Mouse (Mus musculus) hindbrain, postnatal 0 days (tissue): ENCODE measurements at regions not wholly inside any gene's neighbourhood (a gene's known extent, or its start where the extent isn't known, plus 50 kb on each side); places are given as distances from the start of the nearest gene placed in this dataset.

Experiments
- ATAC-seq: fragments of 200-750 bp; cut with Nextera tagmentation; 2 replicates; pipeline ENCODE4 v1.8.0; 2017; ENCODE audit warnings: mild to moderate bottlenecking, moderate TSS enrichment, moderate library complexity
- DNase-seq: peaks from one replicate; pipeline ENCODE4 v3.0.0-alpha.2; 2015; ENCODE audit warnings: low spot score
- H3K27ac ChIP-seq: fragments of 300-500 bp; sonication (generic); 2 replicates; pipeline ENCODE4 v1.5.1; 2014; ENCODE audit warnings: mild to moderate bottlenecking
- H3K27me3 ChIP-seq: fragments of 300-500 bp; sonication (generic); 2 replicates; pipeline ENCODE4 v1.6.1; 2014; ENCODE audit warnings: low read length, mixed read lengths; ENCODE audit not compliant: insufficient read depth
- H3K36me3 ChIP-seq: fragments of 300-500 bp; sonication (generic); 2 replicates; pipeline ENCODE4 v1.6.1; 2014; ENCODE audit warnings: low read length, mixed read lengths; ENCODE audit not compliant: insufficient read depth
- H3K4me1 ChIP-seq: fragments of 300-500 bp; sonication (generic); 2 replicates; pipeline ENCODE4 v1.6.1; 2014; ENCODE audit warnings: antibody characterized with exemption, low read length, mixed read lengths; ENCODE audit not compliant: insufficient read depth
- H3K4me2 ChIP-seq: fragments of 300-500 bp; sonication (generic); 2 replicates; pipeline ENCODE4 v1.6.1; 2014; ENCODE audit warnings: low read depth, mild to moderate bottlenecking, low read length, moderate library complexity, mixed read lengths
- H3K4me3 ChIP-seq: fragments of 300-500 bp; sonication (generic); 2 replicates; pipeline ENCODE4 v1.5.1; 2014; ENCODE audit warnings: low read length
- H3K9ac ChIP-seq: fragments of 300-500 bp; sonication (generic); replicated peaks from 2 replicates; pipeline ENCODE4 v1.6.1; 2014; ENCODE audit warnings: mild to moderate bottlenecking, low read length, moderate library complexity, mixed read lengths
- H3K9me3 ChIP-seq: fragments of 300-500 bp; sonication (generic); 2 replicates; pipeline ENCODE4 v1.6.1; 2016; ENCODE audit warnings: low read length, mixed read lengths
- CTCF ChIP-seq: IDR thresholded peaks from 2 replicates; pipeline ENCODE4 v1.5.1; 2016; ENCODE audit warnings: antibody characterized with exemption, control low read depth, low read depth
- WGBS: fragments of 180-500 bp; shearing (Covaris S2); extraction: QIAGEN DNeasy Blood & Tissue Kit; methylation state at CpG from one replicate; pipeline ENCODE4 v1.1.7; 2014; 5-methylcytosine and 5-hydroxymethylcytosine counted together

DNA sequence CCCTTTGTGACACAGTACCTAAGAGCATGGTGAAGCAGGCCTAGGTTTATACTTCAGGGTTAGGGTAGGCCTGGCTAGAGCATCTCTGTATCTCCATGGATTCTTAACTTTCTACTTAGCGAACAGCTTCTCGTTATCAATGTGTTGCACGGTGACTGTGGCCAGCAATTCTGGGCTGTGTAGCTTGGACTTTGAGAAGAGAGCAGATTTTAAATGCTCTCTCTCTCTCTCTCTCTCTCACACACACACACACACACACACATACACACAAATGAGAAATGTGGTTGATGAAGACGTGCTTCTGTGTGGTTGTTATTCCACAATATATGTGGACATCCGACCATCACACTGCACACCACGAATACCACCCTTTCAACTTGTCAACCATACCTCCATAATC, 345.4 kb upstream of the Maf start:
- H3K36me3 ChIP-seq, result no peaks in the 10 kb centered on the region
- TF ChIP-seq CTCF, result no peak
- H3K4me2 ChIP-seq, result no peak overlapping the region
- H3K27me3 ChIP-seq, result no peaks in the 10 kb centered on the region
- no peak overlapping the region for H3K4me3 ChIP-seq
- H3K4me1 ChIP-seq, result no peaks in the 10 kb centered on the region
- WGBS, result 45% methylated on average over 6 of the region's 6 CpGs
- H3K27ac ChIP-seq, result no peak overlapping the region
- DNase-seq (no peak), ATAC-seq (no peak)
- no peaks in the 10 kb centered on the region for H3K9me3 ChIP-seq
- H3K9ac ChIP-seq, result no peak overlapping the region

DNA sequence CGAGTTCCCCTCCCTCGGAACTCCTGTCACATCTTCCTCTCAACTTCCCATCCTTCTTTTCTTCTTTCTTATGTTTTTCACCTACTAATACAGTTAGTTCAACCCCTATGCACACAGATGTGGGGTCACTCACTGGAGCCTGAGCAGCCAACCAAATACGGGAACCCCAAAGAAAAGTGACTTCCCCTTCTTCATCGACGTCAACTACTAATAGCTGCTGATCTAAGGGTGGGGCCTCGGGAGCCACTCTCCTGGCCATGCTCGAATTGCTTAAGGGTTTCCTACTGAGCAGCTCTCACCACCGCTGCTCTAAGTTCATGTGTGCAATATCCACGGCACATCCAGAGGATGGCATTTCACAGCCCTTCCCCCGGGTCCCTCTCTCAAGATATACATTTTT, 340.9 kb upstream of the Maf start:
- no peak overlapping the region for H3K4me3 ChIP-seq
- no peaks in the 10 kb centered on the region for H3K4me1 ChIP-seq
- ATAC-seq (no peak), DNase-seq (no peak)
- no peaks in the 10 kb centered on the region for H3K27me3 ChIP-seq
- no peaks in the 10 kb centered on the region for H3K36me3 ChIP-seq
- H3K9me3 ChIP-seq, result no peaks in the 10 kb centered on the region
- H3K9ac ChIP-seq, result no peak overlapping the region
- H3K4me2 ChIP-seq, result no peak overlapping the region
- no peak for TF ChIP-seq CTCF
- no peak overlapping the region for H3K27ac ChIP-seq
- 79% methylated on average over 10 of the region's 10 CpGs for WGBS

DNA sequence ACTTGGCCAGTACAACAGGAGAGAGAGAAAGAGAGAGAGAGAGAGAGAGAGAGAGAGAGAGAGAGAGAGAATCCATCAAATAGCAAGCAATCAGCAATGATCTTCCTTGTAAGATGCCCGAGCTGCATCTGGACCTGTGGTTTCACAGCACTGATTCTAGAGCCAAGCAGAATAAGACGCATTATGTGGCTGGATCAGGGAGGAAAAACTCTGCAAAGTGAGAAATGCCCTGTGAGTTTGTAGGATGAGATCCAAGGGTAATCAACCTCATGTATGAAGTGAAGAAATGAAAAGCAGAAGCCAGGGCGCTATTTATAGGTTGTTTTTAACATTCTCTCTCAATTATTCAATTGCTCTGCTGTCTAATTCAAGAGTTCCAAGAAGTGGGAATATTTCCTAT, 339.3 kb upstream of the Maf start:
- H3K36me3 ChIP-seq, result no peaks in the 10 kb centered on the region
- WGBS, result 91% methylated on average over 3 of the region's 3 CpGs
- TF ChIP-seq CTCF, result no peak
- H3K4me3 ChIP-seq, result no peak overlapping the region
- ATAC-seq, result no peak
- H3K9ac ChIP-seq, result no peak overlapping the region
- H3K9me3 ChIP-seq, result no peaks in the 10 kb centered on the region
- no peaks in the 10 kb centered on the region for H3K4me1 ChIP-seq
- no peak for DNase-seq
- H3K4me2 ChIP-seq, result no peak overlapping the region
- H3K27ac ChIP-seq, result no peak overlapping the region
- no peaks in the 10 kb centered on the region for H3K27me3 ChIP-seq

DNA sequence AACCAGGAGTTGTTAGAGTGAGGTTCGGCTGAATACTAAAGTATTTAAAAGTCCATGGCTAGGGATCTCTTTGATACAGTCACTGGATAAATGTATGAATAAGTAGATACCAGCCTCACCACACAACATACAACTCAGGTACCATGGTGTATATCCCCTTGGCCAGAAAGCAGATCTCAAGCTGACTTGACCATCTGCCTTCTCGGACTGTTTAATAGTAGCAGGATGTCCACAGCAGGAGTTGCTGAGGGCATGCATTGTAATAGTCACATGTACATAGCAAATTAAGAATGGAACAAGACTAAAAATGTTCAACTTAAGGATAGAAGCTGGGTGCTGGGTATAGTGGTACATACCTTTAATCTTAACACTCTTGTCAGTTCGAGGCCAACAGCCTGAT, 337.9 kb upstream of the Maf start:
- H3K4me2 ChIP-seq, result no peak overlapping the region
- DNase-seq (no peak), ATAC-seq (no peak)
- H3K27ac ChIP-seq, result no peak overlapping the region
- H3K9ac ChIP-seq, result no peak overlapping the region
- no peak overlapping the region for H3K4me3 ChIP-seq
- no peaks in the 10 kb centered on the region for H3K9me3 ChIP-seq
- no peaks in the 10 kb centered on the region for H3K36me3 ChIP-seq
- H3K4me1 ChIP-seq, result no peaks in the 10 kb centered on the region
- no peak for TF ChIP-seq CTCF
- WGBS, result 76% methylated on average over 3 of the region's 3 CpGs
- H3K27me3 ChIP-seq, result no peaks in the 10 kb centered on the region

DNA sequence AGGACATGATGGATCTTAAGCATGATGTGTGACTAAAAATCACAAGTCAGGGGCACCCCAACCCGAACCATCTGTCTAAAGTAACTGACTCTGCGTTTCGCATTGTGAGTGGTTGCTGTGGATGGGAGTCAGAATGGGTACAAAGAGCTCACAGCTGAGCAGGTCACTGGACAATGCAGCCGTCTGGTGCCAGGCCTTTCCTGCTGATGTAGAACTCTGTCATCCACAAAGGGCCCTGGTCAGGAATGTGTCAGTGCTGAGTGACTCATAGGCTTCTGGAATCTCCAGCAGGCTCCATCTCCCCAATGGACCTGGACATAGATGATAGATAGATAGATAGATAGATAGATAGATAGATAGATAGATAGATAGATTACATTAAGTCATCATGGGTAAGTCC, 335.8 kb upstream of the Maf start:
- ATAC-seq (no peak), DNase-seq (no peak)
- H3K4me1 ChIP-seq, result no peaks in the 10 kb centered on the region
- no peak for TF ChIP-seq CTCF
- H3K4me3 ChIP-seq, result no peak overlapping the region
- no peaks in the 10 kb centered on the region for H3K36me3 ChIP-seq
- H3K9ac ChIP-seq, result no peak overlapping the region
- no peaks in the 10 kb centered on the region for H3K27me3 ChIP-seq
- H3K9me3 ChIP-seq, result no peaks in the 10 kb centered on the region
- 74% methylated on average over 4 of the region's 4 CpGs for WGBS
- H3K27ac ChIP-seq, result no peak overlapping the region
- H3K4me2 ChIP-seq, result no peak overlapping the region

DNA sequence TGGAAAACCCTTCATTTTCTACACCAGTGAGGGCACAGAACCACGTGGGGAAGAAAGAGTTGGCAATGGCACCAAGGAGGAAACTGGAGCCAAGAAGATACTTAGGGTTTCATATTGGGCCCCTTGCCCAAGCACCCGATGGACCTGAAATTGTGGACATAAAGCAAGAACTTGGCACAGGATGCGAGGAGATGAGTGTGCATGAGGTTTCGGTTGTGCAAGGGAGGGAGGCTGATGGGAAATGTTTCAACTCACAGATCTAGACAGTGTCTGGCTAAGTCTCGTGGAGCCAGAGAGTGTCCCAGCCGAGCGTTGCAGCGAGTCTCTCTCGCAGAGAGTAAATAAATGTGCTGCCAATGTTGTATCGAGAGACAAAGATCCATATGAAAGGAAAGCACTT, 323.4 kb upstream of the Maf start:
- DNase-seq (no peak), ATAC-seq (no peak)
- H3K27me3 ChIP-seq, result no peaks in the 10 kb centered on the region
- no peaks in the 10 kb centered on the region for H3K4me1 ChIP-seq
- H3K9me3 ChIP-seq, result no peaks in the 10 kb centered on the region
- H3K27ac ChIP-seq, result no peak overlapping the region
- H3K36me3 ChIP-seq, result no peaks in the 10 kb centered on the region
- no peak for TF ChIP-seq CTCF
- 71% methylated on average over 10 of the region's 10 CpGs for WGBS
- no peak overlapping the region for H3K4me2 ChIP-seq
- H3K9ac ChIP-seq, result no peak overlapping the region
- no peak overlapping the region for H3K4me3 ChIP-seq

DNA sequence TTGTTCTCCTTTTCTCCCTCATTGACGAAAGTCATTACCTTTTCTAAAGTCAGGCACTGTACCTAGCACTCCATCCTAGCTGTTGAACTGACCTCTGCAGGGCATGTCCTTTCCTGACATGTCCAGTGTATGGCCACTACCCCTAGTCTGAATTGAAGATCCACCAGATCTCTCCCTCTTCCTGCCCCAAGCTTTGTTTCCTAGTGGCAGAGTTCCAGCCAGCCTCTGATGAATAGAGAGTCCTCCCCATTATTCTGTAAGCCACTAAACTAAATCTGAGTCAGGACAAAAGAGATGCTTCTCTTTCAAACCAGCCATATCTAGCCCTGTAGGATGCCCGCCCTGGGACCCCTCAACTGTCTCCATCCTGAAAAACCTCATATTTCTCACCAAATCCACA, 317.7 kb upstream of the Maf start:
- H3K9me3 ChIP-seq, result no peaks in the 10 kb centered on the region
- no peak overlapping the region for H3K9ac ChIP-seq
- no peak for TF ChIP-seq CTCF
- H3K36me3 ChIP-seq, result no peaks in the 10 kb centered on the region
- H3K27ac ChIP-seq, result no peak overlapping the region
- H3K4me2 ChIP-seq, result no peak overlapping the region
- no peaks in the 10 kb centered on the region for H3K4me1 ChIP-seq
- no peaks in the 10 kb centered on the region for H3K27me3 ChIP-seq
- ATAC-seq (no peak), DNase-seq (no peak)
- no peak overlapping the region for H3K4me3 ChIP-seq
- 75% methylated on average over 2 of the region's 2 CpGs for WGBS
